Mouse (Mus musculus) frontal cortex, postnatal 14 days (tissue): Measurements from ENCODE around the gene Grik4.

Experiments used
- DNase-seq, 2 experiments: peaks; one replicate each; pipeline ENCODE4 v3.0.0; 2022; ENCODE audit warnings: low spot score in 2 of 2

Grik4 gene

GRCm38 (mm10) chr9:42573616-42574350 lies 370.5 kb downstream of the Grik4 start:
- no peak for DNase-seq

GRCm38 (mm10) chr9:42573180-42573579 lies 371.1 kb downstream of the Grik4 start:
- DNase-seq: peak; percentile 46 to 67

GRCm38 (mm10) chr9:42565921-42566320 lies 378.4 kb downstream of the Grik4 start:
- DNase-seq: no peak

GRCm38 (mm10) chr9:42555186-42555585 lies 389.1 kb downstream of the Grik4 start:
- no peak for DNase-seq

- DNase-seq: peak; percentile 48 to 76
These were observed 394.2 kb downstream of the Grik4 start for GRCm38 (mm10) chr9:42550116-42550515.

GRCm38 (mm10) chr9:42548981-42549380 lies 395.3 kb downstream of the Grik4 start:
- DNase-seq: no peak

GRCm38 (mm10) chr9:42544521-42544920 lies 399.8 kb downstream of the Grik4 start:
- no peak for DNase-seq

- no peak for DNase-seq
These were observed 410.8 kb downstream of the Grik4 start for GRCm38 (mm10) chr9:42533491-42533890.

- DNase-seq: no peak
These were observed 411.3 kb downstream of the Grik4 start for GRCm38 (mm10) chr9:42533041-42533440.

- no peak for DNase-seq
These were observed 412.3 kb downstream of the Grik4 start for GRCm38 (mm10) chr9:42531951-42532350.

- peak; percentile 45 to 54 for DNase-seq
These were observed 413.8 kb downstream of the Grik4 start for GRCm38 (mm10) chr9:42530221-42531152.

GRCm38 (mm10) chr9:42520587-42521084 lies 423.7 kb downstream of the Grik4 start:
- DNase-seq: peak; percentile 27 to 30

GRCm38 (mm10) chr9:42518163-42518562 lies 426.1 kb downstream of the Grik4 start:
- no peak for DNase-seq

- DNase-seq: no peak
These were observed 431.1 kb downstream of the Grik4 start for GRCm38 (mm10) chr9:42513159-42513558.

GRCm38 (mm10) chr9:42512312-42512711 lies 432.0 kb downstream of the Grik4 start:
- no peak for DNase-seq

GRCm38 (mm10) chr9:42508235-42508634 lies 436.1 kb downstream of the Grik4 start:
- no peak for DNase-seq

GRCm38 (mm10) chr9:42507709-42508108 lies 436.6 kb downstream of the Grik4 start, which contains the start of gene Tbcel:
Gene Tbcel (minus strand): TSS chr9:42507809.
- DNase-seq: no peak

- DNase-seq: no peak
These were observed 437.3 kb downstream of the Grik4 start for GRCm38 (mm10) chr9:42507022-42507421.

- DNase-seq: no peak
These were observed 439.3 kb downstream of the Grik4 start for GRCm38 (mm10) chr9:42504971-42505510.

GRCm38 (mm10) chr9:42504559-42504958 lies 439.7 kb downstream of the Grik4 start:
- DNase-seq: no peak

- DNase-seq: no peak
These were observed 440.6 kb downstream of the Grik4 start for GRCm38 (mm10) chr9:42503709-42504108.

- DNase-seq: no peak
These were observed 448.0 kb downstream of the Grik4 start for GRCm38 (mm10) chr9:42496296-42496695.
